Comparison of ENCODE assay signal across 20 mouse cellular contexts in genomic region chr19:12464674-12465073, GRCm38 (mm10). TPM values are rescaled to one million over a fixed set of nuclear protein-coding genes. Genes with fewer than 3 reads are reported as not detected.
DNase-seq lines count a peak whose midpoint lies in the region; ATAC-seq and TF ChIP-seq lines count a peak whose summit lies in the region.
"Had no signal": no experiment of that assay in that cellular context is flagged by ENCODE, and none has a peak within 500 bp of the region (broad histone marks: within the 10 kb centered on the region; RNA-seq: fewer than 3 reads in every experiment).

No protein-coding gene starts in this region.

- TF ChIP-seq CTCF in heart, postnatal 0 days (IDR thresholded peaks at IDR 0.05; ENCODE audit: low read depth): no peak
- no peak for TF ChIP-seq CTCF in liver, postnatal 0 days (IDR thresholded peaks at IDR 0.05; ENCODE audit: low read depth)

- no peak overlapping the region for H3K9ac ChIP-seq in heart, postnatal 0 days (replicated peaks; ENCODE audit: low read depth, low read length)
- H3K9ac ChIP-seq in heart, embryonic 11.5 days (ENCODE audit: low read depth, low read length): no peak overlapping the region
- H3K9ac ChIP-seq in midbrain, embryonic 11.5 days (ENCODE audit: low read length): no peak overlapping the region
- no peak overlapping the region for H3K9ac ChIP-seq in midbrain, embryonic 16.5 days (ENCODE audit: low read depth, low read length)
- no peak overlapping the region for H3K9ac ChIP-seq in liver, postnatal 0 days (replicated peaks)
- H3K9ac ChIP-seq in stomach, embryonic 15.5 days: no peak overlapping the region
- no peak overlapping the region for H3K9ac ChIP-seq in hindbrain, embryonic 11.5 days (ENCODE audit: low read depth, low read length)
- H3K9ac ChIP-seq: forebrain, embryonic 15.5 days; neural tube, embryonic 12.5 days had no signal

- no peak overlapping the region for H3K4me3 ChIP-seq in heart, postnatal 0 days (ENCODE audit: low read depth, low read length)
- H3K4me3 ChIP-seq in heart, embryonic 11.5 days (ENCODE audit: low read depth, low read length): no peak overlapping the region
- no peak overlapping the region for H3K4me3 ChIP-seq in midbrain, embryonic 11.5 days (ENCODE audit: low read depth, low read length)
- no peak overlapping the region for H3K4me3 ChIP-seq in midbrain, embryonic 16.5 days (ENCODE audit: low read depth, low read length)
- H3K4me3 ChIP-seq in liver, postnatal 0 days (ENCODE audit: low read depth, low read length): no peak overlapping the region
- H3K4me3 ChIP-seq in stomach, embryonic 15.5 days (replicated peaks): no peak overlapping the region
- H3K4me3 ChIP-seq in hindbrain, embryonic 11.5 days (ENCODE audit: low read depth, low read length): no peak overlapping the region
- H3K4me3 ChIP-seq: forebrain, embryonic 15.5 days; neural tube, embryonic 12.5 days had no signal

- H3K27me3 ChIP-seq in heart, postnatal 0 days (ENCODE audit: control insufficient read depth, insufficient read depth, low read length): no peaks in the 10 kb centered on the region
- no peaks in the 10 kb centered on the region for H3K27me3 ChIP-seq in heart, embryonic 11.5 days (ENCODE audit: control insufficient read depth, insufficient read depth, low read length)
- H3K27me3 ChIP-seq in midbrain, embryonic 11.5 days (ENCODE audit: control insufficient read depth, insufficient read depth, low read length): no peaks in the 10 kb centered on the region
- H3K27me3 ChIP-seq in midbrain, embryonic 16.5 days (ENCODE audit: control insufficient read depth, insufficient read depth, low read depth, low read length): no peaks in the 10 kb centered on the region
- H3K27me3 ChIP-seq in liver, postnatal 0 days (ENCODE audit: insufficient read depth, low read length): no peaks in the 10 kb centered on the region
- no peaks in the 10 kb centered on the region for H3K27me3 ChIP-seq in stomach, embryonic 15.5 days (replicated peaks)
- no peaks in the 10 kb centered on the region for H3K27me3 ChIP-seq in hindbrain, embryonic 11.5 days (ENCODE audit: control insufficient read depth, insufficient read depth, low read length)
- H3K27me3 ChIP-seq: forebrain, embryonic 15.5 days; neural tube, embryonic 12.5 days had no signal

- WGBS in heart, postnatal 0 days: 71% methylated on average over 4 of the region's 4 CpGs
- 77% methylated on average over 4 of the region's 4 CpGs for WGBS in heart, embryonic 11.5 days (ENCODE audit: insufficient replicate concordance)
- WGBS in midbrain, embryonic 11.5 days: 89% methylated on average over 4 of the region's 4 CpGs
- 89% methylated on average over 4 of the region's 4 CpGs for WGBS in midbrain, embryonic 16.5 days
- 45% methylated on average over 4 of the region's 4 CpGs for WGBS in liver, postnatal 0 days (ENCODE audit: insufficient replicate concordance)
- 74% methylated on average over 4 of the region's 4 CpGs for WGBS in stomach, embryonic 15.5 days
- WGBS in hindbrain, embryonic 11.5 days: 93% methylated on average over 4 of the region's 4 CpGs

- ATAC-seq in heart, postnatal 0 days (ENCODE audit: insufficient read depth, low read depth): no peak
- ATAC-seq in heart, embryonic 11.5 days (replicated peaks; ENCODE audit: insufficient number of reproducible peaks, low FRiP score, low TSS enrichment): no peak
- ATAC-seq in midbrain, embryonic 11.5 days (ENCODE audit: low FRiP score): no peak
- no peak for ATAC-seq in midbrain, embryonic 16.5 days
- no peak for ATAC-seq in liver, postnatal 0 days
- no peak for ATAC-seq in stomach, embryonic 15.5 days (ENCODE audit: insufficient read depth, low FRiP score, low read depth)
- ATAC-seq in hindbrain, embryonic 11.5 days (ENCODE audit: low FRiP score): no peak
- ATAC-seq: forebrain, embryonic 15.5 days had no signal

- no peaks in the 10 kb centered on the region for H3K4me1 ChIP-seq in heart, postnatal 0 days (ENCODE audit: control insufficient read depth, insufficient read depth)
- H3K4me1 ChIP-seq in heart, embryonic 11.5 days (ENCODE audit: control insufficient read depth, insufficient read depth, low read length): no peaks in the 10 kb centered on the region
- H3K4me1 ChIP-seq in midbrain, embryonic 11.5 days (ENCODE audit: control insufficient read depth, insufficient read depth, low read length): peaks cover 4% of the 10 kb centered on the region; the same call in 1 of the 2 replicates
- no peaks in the 10 kb centered on the region for H3K4me1 ChIP-seq in midbrain, embryonic 16.5 days (ENCODE audit: control insufficient read depth, insufficient read depth, low read length)
- H3K4me1 ChIP-seq in liver, postnatal 0 days (ENCODE audit: insufficient read depth): 0 out of 2 replicates have a peak, but pooled peaks cover 3% of the 10 kb centered on the region
- no peaks in the 10 kb centered on the region for H3K4me1 ChIP-seq in stomach, embryonic 15.5 days
- no peaks in the 10 kb centered on the region; the same call in 1 of the 2 replicates for H3K4me1 ChIP-seq in hindbrain, embryonic 11.5 days (replicated peaks; ENCODE audit: control insufficient read depth, insufficient read depth, low read length)
- H3K4me1 ChIP-seq: forebrain, embryonic 15.5 days; neural tube, embryonic 12.5 days had no signal

- peak; percentile 3 for DNase-seq in heart, postnatal 0 days (ENCODE audit: low spot score)
- DNase-seq in midbrain, embryonic 11.5 days (ENCODE audit: low spot score, missing footprints): peak; percentile 72
- DNase-seq in liver, postnatal 0 days: no peak
- no peak for DNase-seq in layer of hippocampus, postnatal 25 days (ENCODE audit: extremely low spot score in 1 of 2, low spot score in 1 of 2)
- no peak for DNase-seq in hindbrain, embryonic 11.5 days (ENCODE audit: low spot score)
- DNase-seq: adrenal gland, postnatal 10 days; cerebellum, adult 9-11 months; heart, postnatal 4 days; kidney, postnatal 25 days; right cerebral cortex, postnatal 4 days had no signal

- no peaks in the 10 kb centered on the region for H3K36me3 ChIP-seq in heart, postnatal 0 days (replicated peaks; ENCODE audit: control insufficient read depth, insufficient read depth, low read length)
- H3K36me3 ChIP-seq in heart, embryonic 11.5 days (ENCODE audit: control insufficient read depth, insufficient read depth, low read length): no peaks in the 10 kb centered on the region
- H3K36me3 ChIP-seq in midbrain, embryonic 11.5 days (ENCODE audit: control insufficient read depth, insufficient read depth, low read length): peaks cover 15% of the 10 kb centered on the region
- peaks cover 13% of the 10 kb centered on the region for H3K36me3 ChIP-seq in midbrain, embryonic 16.5 days (ENCODE audit: control insufficient read depth, insufficient read depth, low read length)
- H3K36me3 ChIP-seq in liver, postnatal 0 days (replicated peaks; ENCODE audit: insufficient read depth, low read length): peaks cover 3% of the 10 kb centered on the region; the same call in 1 of the 2 replicates
- H3K36me3 ChIP-seq in stomach, embryonic 15.5 days: peaks cover 14% of the 10 kb centered on the region; the same call in 1 of the 2 replicates
- H3K36me3 ChIP-seq in hindbrain, embryonic 11.5 days (ENCODE audit: control insufficient read depth, insufficient read depth, low read length): no peaks in the 10 kb centered on the region

- H3K4me2 ChIP-seq in heart, postnatal 0 days (ENCODE audit: low read depth, low read length): no peak overlapping the region
- H3K4me2 ChIP-seq in heart, embryonic 11.5 days: no peak overlapping the region
- H3K4me2 ChIP-seq in midbrain, embryonic 11.5 days: no peak overlapping the region
- H3K4me2 ChIP-seq in midbrain, embryonic 16.5 days (ENCODE audit: low read length): no peak overlapping the region
- 0 out of 2 replicates have a peak overlapping the region, but pooled peaks have one; percentile 23 for H3K4me2 ChIP-seq in liver, postnatal 0 days (ENCODE audit: low read depth, low read length)
- no peak overlapping the region for H3K4me2 ChIP-seq in stomach, embryonic 15.5 days
- no peak overlapping the region for H3K4me2 ChIP-seq in hindbrain, embryonic 11.5 days (replicated peaks; ENCODE audit: low read depth, low read length)
- H3K4me2 ChIP-seq: forebrain, embryonic 15.5 days; neural tube, embryonic 12.5 days had no signal

- no peaks in the 10 kb centered on the region for H3K9me3 ChIP-seq in heart, postnatal 0 days (replicated peaks; ENCODE audit: control insufficient read depth, low read length)
- no peaks in the 10 kb centered on the region for H3K9me3 ChIP-seq in heart, embryonic 11.5 days (replicated peaks; ENCODE audit: control insufficient read depth, low read length)
- H3K9me3 ChIP-seq in midbrain, embryonic 11.5 days (ENCODE audit: control insufficient read depth, low read length): no peaks in the 10 kb centered on the region
- H3K9me3 ChIP-seq in midbrain, embryonic 16.5 days (replicated peaks; ENCODE audit: control insufficient read depth, low read length, poor library complexity, severe bottlenecking): no peaks in the 10 kb centered on the region
- H3K9me3 ChIP-seq in liver, postnatal 0 days (ENCODE audit: low read length): no peaks in the 10 kb centered on the region
- H3K9me3 ChIP-seq in stomach, embryonic 15.5 days: no peaks in the 10 kb centered on the region
- no peaks in the 10 kb centered on the region for H3K9me3 ChIP-seq in hindbrain, embryonic 11.5 days (ENCODE audit: control insufficient read depth, low read length)
- H3K9me3 ChIP-seq: forebrain, embryonic 15.5 days; neural tube, embryonic 12.5 days had no signal

- TF ChIP-seq EP300 in heart, postnatal 0 days (IDR thresholded peaks at IDR 0.05; ENCODE audit: low read depth): no peak
- no peak for TF ChIP-seq EP300 in liver, postnatal 0 days (IDR thresholded peaks at IDR 0.05; ENCODE audit: low read depth)

- no peak overlapping the region for H3K27ac ChIP-seq in heart, postnatal 0 days (ENCODE audit: low read depth)
- H3K27ac ChIP-seq in heart, embryonic 11.5 days (ENCODE audit: low read depth, low read length): no peak overlapping the region
- no peak overlapping the region for H3K27ac ChIP-seq in midbrain, embryonic 11.5 days (ENCODE audit: low read depth, low read length)
- H3K27ac ChIP-seq in midbrain, embryonic 16.5 days (ENCODE audit: low read length): no peak overlapping the region
- H3K27ac ChIP-seq in liver, postnatal 0 days (ENCODE audit: low read depth): peak overlapping the region; percentile 69; the same call in 1 of the 2 replicates
- H3K27ac ChIP-seq in stomach, embryonic 15.5 days: 0 out of 2 replicates have a peak overlapping the region, but pooled peaks have one; percentile 23
- no peak overlapping the region for H3K27ac ChIP-seq in hindbrain, embryonic 11.5 days (ENCODE audit: low read depth, low read length)
- H3K27ac ChIP-seq: forebrain, embryonic 15.5 days; neural tube, embryonic 12.5 days had no signal

RNA-seq across cellular contexts. Expression of gene Mpeg1, which starts 4.1 kb away (rescaled TPM):
- 0.46 and 3.6 TPM in 2 replicates for total RNA-seq in heart, postnatal 0 days (2014; rRNA removed; ENCODE audit: low replicate concordance)
- 0.36 and 0.37 TPM in 2 replicates for polyA plus RNA-seq in heart, postnatal 0 days (2015; fragmentation: Nextera tagmentation; extraction: Ambion mirVana)
- 0.28 and 0.56 TPM in 2 replicates for polyA plus RNA-seq in heart, embryonic 11.5 days (2014; fragmentation: Nextera tagmentation; extraction: Ambion mirVana)
- 0.90 and 1.1 TPM in 2 replicates for polyA plus RNA-seq in midbrain, embryonic 11.5 days (2014; fragmentation: Nextera tagmentation; extraction: Ambion mirVana)
- polyA plus RNA-seq in midbrain, embryonic 16.5 days (2015; fragmentation: Nextera tagmentation; extraction: Ambion mirVana): 0.69 and 0.71 TPM in 2 replicates
- polyA plus RNA-seq in liver, postnatal 0 days (2015; fragmentation: Nextera tagmentation; extraction: Ambion mirVana): 3.5 and 3.8 TPM in 2 replicates
- 1.2 and 1.3 TPM in 2 replicates for polyA plus RNA-seq in stomach, embryonic 15.5 days (2015; fragmentation: Nextera tagmentation; extraction: Ambion mirVana)
- total RNA-seq in layer of hippocampus, postnatal 25 days (2021): 1 to 10 TPM; 8.1 to 9.5 TPM
- 0.60 and 1.0 TPM in 2 replicates for polyA plus RNA-seq in hindbrain, embryonic 11.5 days (2014; fragmentation: Nextera tagmentation; extraction: Ambion mirVana)
- total RNA-seq: MEL had no signal

RNA-seq across cellular contexts. Expression of gene Dtx4, which starts 36.6 kb away (rescaled TPM):
- 1.5 and 3.8 TPM in 2 replicates for total RNA-seq in heart, postnatal 0 days (2014; rRNA removed; ENCODE audit: low replicate concordance)
- 1.2 and 1.3 TPM in 2 replicates for polyA plus RNA-seq in heart, postnatal 0 days (2015; fragmentation: Nextera tagmentation; extraction: Ambion mirVana)
- 1.3 and 1.8 TPM in 2 replicates for polyA plus RNA-seq in heart, embryonic 11.5 days (2014; fragmentation: Nextera tagmentation; extraction: Ambion mirVana)
- polyA plus RNA-seq in midbrain, embryonic 11.5 days (2014; fragmentation: Nextera tagmentation; extraction: Ambion mirVana): 62.0 and 64.3 TPM in 2 replicates
- polyA plus RNA-seq in midbrain, embryonic 16.5 days (2015; fragmentation: Nextera tagmentation; extraction: Ambion mirVana): 38.6 and 39.3 TPM in 2 replicates
- polyA plus RNA-seq in liver, postnatal 0 days (2015; fragmentation: Nextera tagmentation; extraction: Ambion mirVana): 1.8 and 2.1 TPM in 2 replicates
- 14.7 and 18.6 TPM in 2 replicates for polyA plus RNA-seq in stomach, embryonic 15.5 days (2015; fragmentation: Nextera tagmentation; extraction: Ambion mirVana)
- total RNA-seq in layer of hippocampus, postnatal 25 days (2021): 10 to 100 TPM; 32.8 to 34.8 TPM
- 55.4 and 66.1 TPM in 2 replicates for polyA plus RNA-seq in hindbrain, embryonic 11.5 days (2014; fragmentation: Nextera tagmentation; extraction: Ambion mirVana)

RNA-seq across cellular contexts. Expression of gene Pfpl, which starts 37.0 kb away (rescaled TPM):
- not detected in 2 replicates for total RNA-seq in heart, postnatal 0 days (2014; rRNA removed; ENCODE audit: low replicate concordance)
- polyA plus RNA-seq in heart, postnatal 0 days (2015; fragmentation: Nextera tagmentation; extraction: Ambion mirVana): not detected in 2 replicates
- polyA plus RNA-seq in heart, embryonic 11.5 days (2014; fragmentation: Nextera tagmentation; extraction: Ambion mirVana): not detected in 2 replicates
- polyA plus RNA-seq in midbrain, embryonic 11.5 days (2014; fragmentation: Nextera tagmentation; extraction: Ambion mirVana): not detected in 2 replicates
- polyA plus RNA-seq in midbrain, embryonic 16.5 days (2015; fragmentation: Nextera tagmentation; extraction: Ambion mirVana): not detected in 2 replicates
- polyA plus RNA-seq in liver, postnatal 0 days (2015; fragmentation: Nextera tagmentation; extraction: Ambion mirVana): not detected in 2 replicates
- polyA plus RNA-seq in stomach, embryonic 15.5 days (2015; fragmentation: Nextera tagmentation; extraction: Ambion mirVana): not detected in 2 replicates
- not detected for total RNA-seq in layer of hippocampus, postnatal 25 days (2021)
- not detected in 2 replicates for polyA plus RNA-seq in hindbrain, embryonic 11.5 days (2014; fragmentation: Nextera tagmentation; extraction: Ambion mirVana)
- total RNA-seq: adrenal gland, postnatal 10 days; heart, postnatal 4 days; layer of hippocampus, postnatal 10 days; left cerebral cortex, postnatal 36 days; MEL; midbrain, postnatal 0 days had no signal
- polyA plus RNA-seq: forebrain, embryonic 15.5 days; intestine, embryonic 14.5 days; midbrain, postnatal 0 days; neural tube, embryonic 12.5 days had no signal

RNA-seq across cellular contexts. Expression of gene Olfr1441, which starts 47.4 kb away (rescaled TPM):
- total RNA-seq in heart, postnatal 0 days (2014; rRNA removed; ENCODE audit: low replicate concordance): not detected in 2 replicates
- polyA plus RNA-seq in heart, postnatal 0 days (2015; fragmentation: Nextera tagmentation; extraction: Ambion mirVana): not detected in 2 replicates
- not detected in 2 replicates for polyA plus RNA-seq in heart, embryonic 11.5 days (2014; fragmentation: Nextera tagmentation; extraction: Ambion mirVana)
- not detected in 2 replicates for polyA plus RNA-seq in midbrain, embryonic 11.5 days (2014; fragmentation: Nextera tagmentation; extraction: Ambion mirVana)
- polyA plus RNA-seq in midbrain, embryonic 16.5 days (2015; fragmentation: Nextera tagmentation; extraction: Ambion mirVana): not detected in 2 replicates
- polyA plus RNA-seq in liver, postnatal 0 days (2015; fragmentation: Nextera tagmentation; extraction: Ambion mirVana): not detected in 2 replicates
- not detected in 2 replicates for polyA plus RNA-seq in stomach, embryonic 15.5 days (2015; fragmentation: Nextera tagmentation; extraction: Ambion mirVana)
- not detected for total RNA-seq in layer of hippocampus, postnatal 25 days (2021)
- polyA plus RNA-seq in hindbrain, embryonic 11.5 days (2014; fragmentation: Nextera tagmentation; extraction: Ambion mirVana): not detected in 2 replicates
- total RNA-seq: adrenal gland, postnatal 10 days; heart, postnatal 4 days; layer of hippocampus, postnatal 10 days; left cerebral cortex, postnatal 36 days; MEL; midbrain, postnatal 0 days had no signal
- polyA plus RNA-seq: forebrain, embryonic 15.5 days; intestine, embryonic 14.5 days; midbrain, postnatal 0 days; neural tube, embryonic 12.5 days had no signal

Comparison
In these comparisons a context has a peak if more than half of its experiments do, and no peak if none do; other contexts are left out.
1. DNase-seq: peak in heart, postnatal 0 days (single experiment) and midbrain, embryonic 11.5 days (single experiment); none in liver, postnatal 0 days (single experiment), layer of hippocampus, postnatal 25 days (0 of 2) and hindbrain, embryonic 11.5 days (single experiment).
2. H3K27ac ChIP-seq: peak in liver, postnatal 0 days (single experiment) and stomach, embryonic 15.5 days (single experiment); none in heart, postnatal 0 days (single experiment), heart, embryonic 11.5 days (single experiment), midbrain, embryonic 11.5 days (single experiment), midbrain, embryonic 16.5 days (single experiment) and hindbrain, embryonic 11.5 days (single experiment).